Mouse (Mus musculus) embryonic facial prominence, embryonic 11.5 days (tissue): ENCODE measurements at regions not wholly inside any gene's neighbourhood (a gene's known extent, or its start where the extent isn't known, plus 50 kb on each side); places are given as distances from the start of the nearest gene placed in this dataset.

Experiments
- ATAC-seq: fragments of 200-750 bp; cut with Nextera tagmentation; replicated peaks from 2 replicates; pipeline ENCODE4 v1.8.0; 2017; ENCODE audit warnings: low read depth; ENCODE audit not compliant: insufficient number of reproducible peaks, low FRiP score, low TSS enrichment
- DNase-seq: peaks from one replicate; pipeline ENCODE4 v3.0.0-alpha.2; 2015; ENCODE audit warnings: low spot score
- H3K27ac ChIP-seq: fragments of 300-500 bp; sonication (generic); replicated peaks from 2 replicates; pipeline ENCODE4 v1.5.1; 2014; ENCODE audit warnings: mild to moderate bottlenecking, low read depth, low read length, control low read depth
- H3K27me3 ChIP-seq: fragments of 300-500 bp; sonication (generic); 2 replicates; pipeline ENCODE4 v1.6.1; 2014; ENCODE audit warnings: mild to moderate bottlenecking, low read length, moderate library complexity, mixed read lengths; ENCODE audit not compliant: control insufficient read depth, insufficient read depth
- H3K36me3 ChIP-seq: fragments of 300-500 bp; sonication (generic); replicated peaks from 2 replicates; pipeline ENCODE4 v1.6.1; 2014; ENCODE audit warnings: low read depth, mild to moderate bottlenecking, low read length, moderate library complexity, mixed read lengths; ENCODE audit not compliant: control insufficient read depth, insufficient read depth
- H3K4me1 ChIP-seq: fragments of 300-500 bp; sonication (generic); 2 replicates; pipeline ENCODE4 v1.6.1; 2014; ENCODE audit warnings: low read length, mixed read lengths; ENCODE audit not compliant: control insufficient read depth, insufficient read depth
- H3K4me2 ChIP-seq: fragments of 300-500 bp; sonication (generic); 2 replicates; pipeline ENCODE4 v1.6.1; 2014; ENCODE audit warnings: low read depth, mild to moderate bottlenecking, control low read depth, low read length, moderate library complexity
- H3K4me3 ChIP-seq: fragments of 300-500 bp; sonication (generic); 2 replicates; pipeline ENCODE4 v1.5.1; 2014; ENCODE audit warnings: low read depth, low read length, control low read depth
- H3K9ac ChIP-seq: fragments of 300-500 bp; sonication (generic); replicated peaks from 2 replicates; pipeline ENCODE4 v1.6.1; 2014; ENCODE audit warnings: mild to moderate bottlenecking, control low read depth, low read length
- H3K9me3 ChIP-seq: fragments of 300-500 bp; sonication (generic); replicated peaks from 2 replicates; pipeline ENCODE4 v1.6.1; 2016; ENCODE audit warnings: mild to moderate bottlenecking, low read length, inconsistent platforms, mixed read lengths; ENCODE audit not compliant: control insufficient read depth
- WGBS: fragments of 180-500 bp; shearing (Covaris S2); extraction: QIAGEN DNeasy Blood & Tissue Kit; methylation state at CpG from one replicate; pipeline ENCODE4 v1.1.7; 2014; 5-methylcytosine and 5-hydroxymethylcytosine counted together

DNA sequence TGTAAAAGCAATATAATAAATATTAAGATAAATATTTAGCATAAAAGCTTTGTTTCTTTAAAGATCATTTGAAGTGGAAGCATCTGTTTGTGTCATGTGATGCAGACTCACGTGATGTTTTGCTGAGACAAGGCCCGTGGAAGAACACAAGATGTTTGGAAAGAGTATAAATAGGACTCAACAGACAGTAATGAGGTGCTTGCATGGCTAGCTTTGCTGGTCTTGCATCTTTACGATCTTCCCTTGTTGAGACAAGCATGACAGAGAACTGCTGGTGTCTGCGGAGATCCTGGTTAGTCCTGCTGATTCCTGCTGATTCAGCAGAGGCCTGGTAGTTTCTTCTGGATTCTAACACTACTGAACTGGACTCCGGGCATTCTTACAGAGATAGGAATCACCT lies 576.4 kb upstream of the Nox3 start:
- H3K4me3 ChIP-seq: no peak overlapping the region
- DNase-seq (no peak), ATAC-seq (no peak)
- no peaks in the 10 kb centered on the region for H3K9me3 ChIP-seq
- no peaks in the 10 kb centered on the region for H3K36me3 ChIP-seq
- no peak overlapping the region for H3K9ac ChIP-seq
- H3K27ac ChIP-seq: no peak overlapping the region
- H3K4me2 ChIP-seq: no peak overlapping the region
- 83% methylated on average over 5 of the region's 5 CpGs for WGBS
- no peaks in the 10 kb centered on the region for H3K27me3 ChIP-seq
- no peaks in the 10 kb centered on the region for H3K4me1 ChIP-seq

DNA sequence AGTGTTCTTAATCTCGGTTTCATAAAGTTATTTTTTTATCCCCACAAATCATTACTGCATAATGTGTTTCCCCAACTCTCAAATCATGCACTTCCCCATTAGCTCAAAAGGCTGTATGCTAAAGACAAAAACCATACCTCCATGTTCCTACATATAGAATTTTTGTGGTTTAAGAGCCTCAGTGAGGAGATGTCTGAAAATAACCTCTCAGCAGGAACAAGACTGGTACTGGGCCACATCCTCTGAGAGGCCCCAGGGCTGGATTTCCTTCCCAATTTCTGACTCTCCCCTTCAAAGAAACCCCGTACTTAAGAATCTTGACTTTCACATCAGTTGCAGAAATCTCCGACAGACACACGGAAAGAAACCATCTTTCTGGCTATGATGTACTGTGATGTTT lies 580.7 kb upstream of the Nox3 start:
- Histone ChIP-seq H3K36me3 (no peaks in the 10 kb centered on the region), H3K9me3 (no peaks in the 10 kb centered on the region), H3K27ac (no peak overlapping the region), H3K9ac (no peak overlapping the region), H3K4me2 (no peak overlapping the region), H3K4me3 (no peak overlapping the region), H3K27me3 (no peaks in the 10 kb centered on the region), H3K4me1 (no peaks in the 10 kb centered on the region)
- ATAC-seq: no peak
- 83% methylated on average over 4 of the region's 4 CpGs for WGBS
- DNase-seq: no peak

DNA sequence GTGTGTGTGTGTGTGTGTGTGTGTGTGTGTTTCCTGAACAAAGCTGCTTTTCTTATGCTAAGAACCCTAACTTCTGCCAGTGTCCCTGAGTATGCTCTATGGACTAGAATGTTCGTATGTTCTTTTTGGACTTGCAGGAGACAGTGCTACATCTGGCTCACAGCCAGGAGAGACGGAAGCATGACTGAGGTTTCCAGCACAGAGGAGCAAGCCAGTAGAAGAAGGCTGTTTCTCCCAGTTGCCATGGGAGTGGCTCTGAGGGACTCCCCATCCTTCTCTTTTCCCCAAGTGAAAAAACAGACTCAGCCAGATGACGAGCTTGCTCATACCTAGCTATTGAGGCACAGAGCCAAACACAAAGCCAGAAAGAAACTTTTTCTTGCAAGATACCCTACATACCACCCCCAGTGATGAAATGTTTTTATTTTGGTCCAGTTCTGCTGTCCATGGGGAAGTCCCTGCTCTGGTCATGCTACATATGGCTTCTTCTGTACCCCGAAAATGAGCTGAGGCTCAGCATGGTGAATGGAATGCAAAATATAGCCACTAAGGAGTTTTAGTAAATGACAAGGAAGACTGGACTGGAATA lies 582.3 kb upstream of the Nox3 start:
- H3K9ac ChIP-seq: no peak overlapping the region
- H3K9me3 ChIP-seq: no peaks in the 10 kb centered on the region
- WGBS: 82% methylated on average over 4 of the region's 4 CpGs
- H3K4me1 ChIP-seq: no peaks in the 10 kb centered on the region
- DNase-seq (no peak), ATAC-seq (no peak)
- no peaks in the 10 kb centered on the region for H3K36me3 ChIP-seq
- H3K4me3 ChIP-seq: no peak overlapping the region
- no peak overlapping the region for H3K27ac ChIP-seq
- H3K4me2 ChIP-seq: no peak overlapping the region
- H3K27me3 ChIP-seq: no peaks in the 10 kb centered on the region

DNA sequence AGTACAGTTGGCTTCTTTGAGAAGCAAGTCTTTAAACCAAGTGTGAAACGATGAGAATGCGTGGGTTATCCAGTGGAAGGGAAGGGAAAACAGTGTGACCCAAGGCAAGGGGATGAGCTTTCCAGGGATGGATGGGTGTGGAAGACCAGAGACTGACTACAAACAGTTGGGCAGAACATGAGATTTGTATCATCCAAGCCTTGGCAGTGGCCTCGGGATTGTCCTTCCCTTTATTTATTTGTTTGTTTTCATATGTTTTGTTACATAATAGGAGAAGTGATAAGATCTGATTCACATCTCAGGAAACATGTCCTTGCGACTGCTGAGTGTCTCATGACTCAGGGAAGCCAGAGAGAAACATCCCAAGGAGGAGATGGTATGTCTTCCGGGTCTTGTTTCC lies 585.4 kb upstream of the Nox3 start:
- Histone ChIP-seq H3K4me1 (no peaks in the 10 kb centered on the region), H3K4me2 (no peak overlapping the region), H3K9me3 (no peaks in the 10 kb centered on the region), H3K36me3 (no peaks in the 10 kb centered on the region), H3K9ac (no peak overlapping the region), H3K27me3 (no peaks in the 10 kb centered on the region), H3K4me3 (no peak overlapping the region), H3K27ac (no peak overlapping the region)
- WGBS: 89% methylated on average over 5 of the region's 5 CpGs
- no peak for DNase-seq
- no peak for ATAC-seq

DNA sequence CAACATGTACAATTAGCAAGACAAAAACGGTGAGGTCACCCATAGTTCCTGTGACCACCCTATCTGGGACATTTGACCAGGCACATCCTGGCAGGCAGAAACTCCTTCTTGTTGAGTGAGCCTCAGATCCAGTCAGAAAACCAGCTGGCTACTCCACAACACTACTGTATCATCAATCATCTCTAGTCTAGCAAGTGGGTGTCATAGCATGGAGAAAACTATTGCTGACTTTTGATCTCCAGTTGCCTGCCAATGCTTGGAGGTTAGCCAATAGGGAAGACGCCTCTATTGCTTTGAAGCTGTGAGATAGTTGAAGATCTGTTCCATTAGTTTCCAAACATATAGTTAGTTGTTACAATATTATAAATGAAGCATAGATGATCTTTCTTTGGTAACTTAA lies 595.4 kb upstream of the Nox3 start:
- no peak overlapping the region for H3K4me2 ChIP-seq
- H3K4me3 ChIP-seq: no peak overlapping the region
- 90% methylated on average over 2 of the region's 2 CpGs for WGBS
- H3K36me3 ChIP-seq: no peaks in the 10 kb centered on the region
- no peak overlapping the region for H3K9ac ChIP-seq
- no peak for DNase-seq
- no peaks in the 10 kb centered on the region for H3K4me1 ChIP-seq
- ATAC-seq: no peak
- H3K9me3 ChIP-seq: no peaks in the 10 kb centered on the region
- H3K27me3 ChIP-seq: no peaks in the 10 kb centered on the region
- H3K27ac ChIP-seq: no peak overlapping the region

DNA sequence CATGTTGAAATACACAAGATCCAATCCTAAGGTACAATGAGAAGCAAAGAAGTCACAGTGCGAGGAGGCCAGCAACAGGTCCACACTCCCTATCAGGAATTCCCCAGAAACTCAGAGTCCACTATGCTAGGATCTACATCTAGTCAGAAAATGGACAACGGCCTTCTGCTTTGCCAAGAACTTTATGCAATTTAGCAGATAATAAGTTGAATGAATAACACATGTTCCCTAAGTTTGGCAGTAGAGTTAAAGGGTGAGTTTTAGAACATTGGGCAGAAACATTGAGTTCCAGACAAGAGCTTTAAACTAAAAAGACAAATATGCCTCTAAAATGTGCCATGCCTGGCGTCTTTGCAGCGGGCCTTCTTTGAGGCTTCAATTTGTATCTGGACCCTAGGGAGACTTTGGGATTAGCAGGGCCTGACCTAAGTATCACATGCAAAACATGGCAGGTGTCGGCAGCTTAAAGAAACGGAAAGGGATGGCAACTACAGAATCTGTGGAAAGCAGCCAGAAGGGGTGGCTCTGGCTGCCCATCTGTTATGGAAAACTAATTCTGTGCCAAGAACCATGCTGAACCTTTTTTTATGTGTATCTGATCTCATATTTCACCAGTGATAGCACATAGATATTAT lies 600.6 kb upstream of the Nox3 start:
- ATAC-seq (no peak), DNase-seq (no peak)
- no peaks in the 10 kb centered on the region for H3K4me1 ChIP-seq
- no peak overlapping the region for H3K9ac ChIP-seq
- H3K4me2 ChIP-seq: no peak overlapping the region
- H3K9me3 ChIP-seq: no peaks in the 10 kb centered on the region
- WGBS: 69% methylated on average over 6 of the region's 6 CpGs
- no peak overlapping the region for H3K4me3 ChIP-seq
- H3K36me3 ChIP-seq: no peaks in the 10 kb centered on the region
- H3K27ac ChIP-seq: no peak overlapping the region
- no peaks in the 10 kb centered on the region for H3K27me3 ChIP-seq

DNA sequence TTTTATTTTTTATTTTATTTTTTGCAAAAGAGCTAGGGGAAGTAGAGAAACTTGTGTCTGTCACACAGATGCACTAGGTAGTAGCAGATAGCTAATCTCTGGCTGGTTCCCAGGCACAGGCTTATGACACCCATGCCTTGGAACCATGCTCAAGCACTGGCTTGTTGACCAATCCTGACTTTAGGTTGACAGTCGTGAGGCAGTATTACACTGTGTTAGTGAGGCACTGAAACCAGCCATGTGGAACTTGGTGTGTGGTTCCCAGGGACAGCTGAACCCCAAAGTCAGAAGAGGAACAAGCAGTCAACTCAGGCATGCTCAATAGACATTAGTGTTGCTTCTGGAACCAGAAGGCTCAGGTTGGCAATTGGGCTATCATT lies 601.1 kb upstream of the Nox3 start:
- no peak overlapping the region for H3K4me3 ChIP-seq
- ATAC-seq (no peak), DNase-seq (no peak)
- H3K9ac ChIP-seq: no peak overlapping the region
- H3K4me1 ChIP-seq: no peaks in the 10 kb centered on the region
- no peaks in the 10 kb centered on the region for H3K27me3 ChIP-seq
- H3K27ac ChIP-seq: no peak overlapping the region
- no peaks in the 10 kb centered on the region for H3K9me3 ChIP-seq
- 84% methylated on average over 1 of the region's 1 CpGs for WGBS
- no peak overlapping the region for H3K4me2 ChIP-seq
- no peaks in the 10 kb centered on the region for H3K36me3 ChIP-seq

DNA sequence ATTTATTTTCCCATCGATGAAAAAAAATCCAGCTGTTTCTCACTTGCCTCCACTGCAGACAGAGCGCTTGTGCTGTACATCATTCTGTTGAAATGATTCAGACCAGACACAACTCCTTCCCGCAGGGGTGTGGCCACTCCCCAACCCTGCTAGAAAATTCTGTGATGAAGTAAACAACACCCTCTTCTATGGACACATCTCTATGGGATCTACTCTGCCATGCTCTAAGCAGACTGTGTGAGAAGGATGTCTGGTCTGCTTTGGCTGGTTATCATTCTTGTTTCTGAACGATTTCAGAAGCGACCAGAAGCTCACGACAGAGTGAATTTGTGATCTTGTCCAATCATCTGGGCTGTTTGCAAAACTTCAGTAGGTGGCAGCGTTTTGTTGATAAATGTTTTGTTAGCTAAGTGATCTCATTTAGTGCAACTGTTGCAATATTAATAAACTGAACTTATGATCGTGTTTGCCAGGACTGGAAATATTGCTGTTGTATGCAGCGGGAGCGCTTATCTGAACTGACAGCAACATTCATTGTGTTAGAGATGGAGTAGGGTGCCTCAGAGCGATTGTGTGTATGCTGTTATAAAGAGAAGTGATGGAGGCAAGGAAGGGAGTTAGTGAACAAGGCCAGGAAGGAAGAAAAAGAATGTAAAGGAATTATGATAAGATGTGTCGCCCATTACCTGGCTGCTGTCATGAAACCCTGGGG lies 605.2 kb upstream of the Nox3 start:
- Histone ChIP-seq H3K4me3 (no peak overlapping the region), H3K4me1 (no peaks in the 10 kb centered on the region), H3K4me2 (no peak overlapping the region), H3K36me3 (no peaks in the 10 kb centered on the region), H3K9ac (no peak overlapping the region), H3K27ac (no peak overlapping the region), H3K9me3 (no peaks in the 10 kb centered on the region), H3K27me3 (no peaks in the 10 kb centered on the region)
- no peak for ATAC-seq
- 87% methylated on average over 12 of the region's 12 CpGs for WGBS
- no peak for DNase-seq
